Mouse (Mus musculus): ENCODE results near the gene Ncoa3.

GRCm38 (mm10) chr2:166012145-166012544 is 19.7 kb downstream of the Ncoa3 start:
- TF ChIP-seq POLR2A (IDR thresholded peaks at IDR 0.05; ENCODE audit: insufficient read depth, low read depth, low read length) (no peak), CTCF (IDR thresholded peaks at IDR 0.05) (no peak), EP300 (IDR thresholded peaks at IDR 0.05; ENCODE audit: insufficient read depth, low read depth, low read length) (no peak)

Data from heart, adult 2 months (tissue).